Mouse (Mus musculus) liver (tissue): ENCODE measurements at regions not wholly inside any gene's neighbourhood (a gene's known extent, or its start where the extent isn't known, plus 50 kb on each side); places are given as distances from the start of the nearest gene placed in this dataset.
A peak's percentile ranks its signal among the peaks of the same experiment; 100 is the strongest.

Source experiments
- DNase-seq: peaks from one replicate; pipeline ENCODE4 v3.0.0-alpha.2; 2020; ENCODE audit warnings: mixed read lengths

DNA sequence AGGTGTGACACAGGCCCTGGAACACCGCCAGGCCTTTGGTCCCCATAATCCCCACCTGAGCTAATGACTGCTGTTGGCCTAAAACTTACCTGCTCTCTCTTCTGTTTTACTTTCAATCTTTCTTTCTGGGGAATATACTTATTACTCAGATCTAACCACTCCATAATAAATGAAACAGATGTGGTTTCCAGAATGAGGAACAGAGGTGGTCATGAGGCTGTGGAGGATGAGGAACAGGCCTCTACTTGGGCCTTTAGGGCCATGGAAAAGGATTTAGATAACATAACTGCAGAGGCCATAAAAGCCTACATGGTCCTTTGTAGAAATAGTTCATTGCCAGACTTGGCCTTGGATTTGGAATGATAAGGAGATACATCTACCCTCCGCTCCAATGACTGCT, 74.1 kb downstream of the B3gnt5 start:
- no peak for DNase-seq

DNA sequence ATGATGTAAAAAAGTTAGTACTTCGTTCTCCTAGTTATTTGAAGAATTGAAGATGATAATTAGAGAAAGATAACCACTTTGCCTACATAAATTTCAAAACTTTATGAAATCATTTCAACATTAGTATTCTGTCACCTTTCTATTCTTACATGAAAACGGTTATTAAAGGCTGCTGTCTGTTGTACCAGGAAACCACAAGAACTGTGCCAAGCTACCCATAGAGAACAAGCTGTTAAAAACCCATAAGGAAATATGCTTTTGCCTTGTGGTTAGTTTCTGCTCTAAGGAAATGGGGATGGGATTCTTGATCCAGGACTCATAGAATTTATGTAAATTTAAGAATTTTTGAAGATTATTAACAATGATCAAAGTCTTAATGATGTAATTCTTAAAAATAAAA, 74.7 kb downstream of the B3gnt5 start:
- DNase-seq: no peak

DNA sequence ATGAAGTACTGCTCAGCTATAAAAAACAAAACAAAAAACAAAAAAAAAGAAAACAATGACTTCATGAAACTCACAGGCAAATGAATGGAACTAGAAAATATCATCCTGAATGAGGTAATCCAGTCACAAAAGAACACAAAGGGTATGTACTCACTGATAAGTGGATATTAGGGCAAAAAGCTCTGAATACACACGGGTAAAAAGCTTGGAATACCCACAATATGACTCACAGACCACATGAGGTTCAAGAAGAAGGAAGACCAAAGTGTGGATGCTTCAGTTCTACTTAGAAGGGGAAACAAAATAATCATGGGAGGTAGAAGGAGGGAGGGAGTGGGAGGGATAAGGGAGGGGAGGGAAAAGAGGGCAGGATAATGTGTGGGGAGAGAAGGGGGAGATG, 79.8 kb downstream of the B3gnt5 start:
- no peak for DNase-seq

DNA sequence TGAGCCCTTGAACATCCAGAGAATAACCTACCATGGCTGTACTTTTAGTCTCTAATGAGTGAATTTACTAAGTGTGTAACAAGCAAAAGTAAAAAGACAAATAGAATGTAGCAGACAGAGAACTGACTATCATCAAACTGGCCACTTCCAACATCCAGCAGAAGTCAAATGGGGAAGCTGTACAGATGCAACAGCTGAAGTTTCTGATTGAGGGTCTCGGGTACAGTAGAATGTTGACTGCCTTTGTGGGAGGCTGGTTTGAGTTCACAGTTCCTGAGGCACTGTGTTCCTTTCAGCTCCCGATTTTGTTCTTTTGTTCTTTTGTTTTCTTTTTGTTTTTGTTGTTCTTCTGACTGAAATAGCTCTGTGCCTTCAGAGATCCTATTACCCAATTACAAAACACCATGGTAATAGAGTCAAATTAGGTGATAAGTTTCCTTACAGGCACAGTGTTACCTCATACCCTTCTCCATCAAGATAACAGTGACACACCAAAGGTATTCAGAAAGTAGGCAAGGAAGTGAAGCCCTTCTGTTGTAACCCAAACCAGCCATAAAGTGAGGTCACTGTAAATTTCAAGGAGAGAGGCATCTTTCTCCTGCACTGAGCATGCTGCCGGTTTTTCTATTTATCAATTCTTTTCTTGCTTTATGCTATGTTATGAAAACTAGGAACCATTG, 82.5 kb downstream of the B3gnt5 start:
- no peak for DNase-seq

DNA sequence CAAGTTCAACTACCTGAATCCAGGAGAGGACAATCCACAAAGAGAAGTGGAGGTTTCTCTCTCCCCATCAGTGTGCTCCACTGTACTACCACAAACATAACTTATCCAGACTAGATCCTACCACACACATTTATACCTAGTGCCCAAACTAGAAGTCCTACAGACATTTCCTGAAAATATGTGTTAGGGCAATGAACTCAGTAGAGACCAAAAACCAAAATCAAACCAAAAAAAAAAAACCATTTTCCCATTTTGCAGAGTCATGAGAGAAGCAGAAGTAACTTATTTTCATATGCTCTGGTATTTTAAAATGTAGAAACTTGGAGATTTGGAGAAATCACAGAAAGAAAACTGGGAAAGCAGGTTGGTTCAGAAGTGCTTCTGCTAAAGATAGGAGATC, 83.7 kb downstream of the B3gnt5 start:
- no peak for DNase-seq

DNA sequence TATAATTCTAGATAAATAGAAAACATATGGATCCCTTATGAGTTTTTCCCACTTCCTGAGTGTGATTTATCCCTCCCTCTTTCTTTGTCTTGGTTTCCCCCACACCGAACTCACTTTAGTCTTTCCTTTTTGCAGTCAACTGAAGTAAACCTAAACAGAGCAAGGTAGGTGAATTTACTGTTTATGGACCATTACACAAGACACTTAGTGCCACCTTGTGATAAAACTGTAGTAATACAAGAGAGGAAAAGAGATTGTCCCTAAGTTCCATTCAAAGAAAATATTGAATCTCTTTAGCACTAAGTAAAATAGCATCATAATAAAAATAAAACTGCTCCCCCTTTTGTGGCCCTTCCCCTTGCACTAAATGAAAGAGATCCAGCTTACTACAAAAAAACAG, 88.4 kb downstream of the B3gnt5 start:
- no peak for DNase-seq

DNA sequence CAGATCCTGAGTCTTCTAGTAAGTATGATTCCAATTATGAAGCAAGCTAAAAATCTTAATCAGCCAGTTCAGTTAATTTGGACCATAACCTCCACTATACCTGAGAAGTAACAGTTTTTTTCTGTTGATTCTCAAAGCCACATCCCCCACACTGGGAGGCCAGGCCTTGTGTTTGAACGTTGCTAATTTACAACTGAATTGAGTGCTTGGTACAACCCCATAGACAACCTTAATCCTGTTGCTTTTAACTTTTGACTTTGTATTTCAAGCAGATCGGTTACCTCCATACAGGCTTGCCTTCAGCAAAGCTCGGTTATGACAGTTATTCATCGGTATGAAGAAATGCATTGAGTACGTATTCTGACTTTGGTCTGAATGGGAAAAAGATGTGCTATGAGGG, 105.3 kb downstream of the B3gnt5 start:
- DNase-seq: no peak

DNA sequence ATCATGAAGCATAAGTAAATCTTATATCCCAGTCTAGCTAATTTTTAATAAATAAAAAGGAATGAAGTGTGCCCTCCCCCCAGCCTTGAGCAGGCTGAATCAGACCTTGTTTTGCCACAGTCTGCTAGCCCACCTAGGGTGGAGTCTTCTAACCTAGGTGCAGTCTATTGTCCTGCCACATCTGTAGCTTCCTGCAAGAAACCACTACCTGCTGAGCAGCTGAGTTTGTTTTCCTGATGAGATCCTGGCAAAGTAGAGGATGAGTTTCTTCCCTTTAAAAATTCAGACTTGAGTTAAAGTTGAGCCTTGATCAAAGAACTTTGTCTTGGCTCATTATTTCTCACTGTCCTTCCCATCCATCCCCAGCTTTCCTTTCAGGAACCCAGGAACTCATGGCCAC, 105.9 kb downstream of the B3gnt5 start:
- no peak for DNase-seq

DNA sequence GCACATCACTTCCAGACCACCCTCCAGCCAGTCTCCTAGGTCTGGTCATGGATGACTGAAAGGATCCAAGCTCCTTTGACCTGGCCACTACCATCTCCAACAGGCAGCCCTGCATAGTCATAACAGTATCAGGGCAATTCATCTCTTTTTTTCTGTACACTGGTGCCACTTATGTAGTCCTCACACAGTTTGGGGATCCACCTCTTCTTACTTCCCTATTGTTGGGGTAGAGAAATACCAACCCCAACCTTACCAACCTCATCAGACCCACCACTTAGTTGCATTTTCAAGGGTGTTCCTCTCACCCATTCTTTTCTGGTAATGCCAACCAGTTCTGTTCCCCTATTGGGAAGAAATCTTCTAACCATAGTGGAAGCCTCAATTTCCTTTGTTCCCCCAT, 109.4 kb downstream of the B3gnt5 start:
- no peak for DNase-seq

DNA sequence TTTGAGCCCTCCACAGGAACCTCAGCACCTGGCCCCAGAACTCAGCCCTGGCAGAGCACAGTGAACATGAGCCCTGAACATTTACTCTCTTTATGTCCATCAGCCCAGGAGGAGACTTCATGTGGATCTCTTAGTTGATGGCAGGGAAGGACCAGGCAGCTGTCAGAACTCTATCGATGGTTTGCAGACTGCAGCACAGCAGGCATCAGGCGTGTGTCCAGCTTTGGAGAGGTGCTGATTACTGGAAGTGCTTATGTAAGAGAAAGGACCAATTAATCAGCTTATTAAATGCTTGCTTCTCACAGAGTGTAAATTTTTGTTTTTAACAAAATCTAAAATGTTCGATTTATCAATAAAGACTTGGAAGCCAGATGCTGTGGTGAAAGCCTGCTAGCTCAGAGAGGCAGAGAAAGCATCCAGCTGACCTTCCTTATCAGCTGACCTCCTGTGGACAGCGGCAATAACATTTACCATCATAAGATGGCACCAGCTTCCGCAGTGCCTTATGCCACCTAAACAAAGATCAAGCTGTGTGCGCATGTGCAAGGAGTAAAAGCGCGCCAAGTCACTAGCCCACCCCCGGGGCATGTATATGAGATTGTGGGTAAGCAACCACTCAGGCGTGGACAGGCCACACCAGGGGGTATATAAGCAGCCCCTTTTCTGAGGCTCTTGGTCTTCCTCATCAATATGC, 105.8 kb downstream of the Klhl6 start:
- no peak for DNase-seq

DNA sequence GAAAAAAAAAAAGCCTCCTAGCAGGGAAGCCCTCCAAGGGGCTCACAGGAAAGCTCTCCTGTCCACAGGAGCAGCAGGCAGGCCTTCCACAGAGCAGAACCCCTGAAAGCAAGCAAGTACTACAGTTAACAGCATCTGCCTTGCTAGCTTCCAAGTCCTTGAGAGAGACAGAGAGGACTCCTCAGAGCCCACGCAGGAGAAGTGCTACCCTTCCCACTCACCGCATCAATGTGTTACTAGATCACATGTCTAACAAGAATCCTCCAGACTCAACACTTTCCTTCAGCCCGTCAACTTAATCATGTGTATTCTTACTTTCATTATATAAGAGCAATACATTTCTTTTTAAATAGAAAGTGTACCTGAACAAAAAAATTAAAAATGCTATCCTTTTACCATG, 99.9 kb downstream of the Klhl6 start:
- no peak for DNase-seq

DNA sequence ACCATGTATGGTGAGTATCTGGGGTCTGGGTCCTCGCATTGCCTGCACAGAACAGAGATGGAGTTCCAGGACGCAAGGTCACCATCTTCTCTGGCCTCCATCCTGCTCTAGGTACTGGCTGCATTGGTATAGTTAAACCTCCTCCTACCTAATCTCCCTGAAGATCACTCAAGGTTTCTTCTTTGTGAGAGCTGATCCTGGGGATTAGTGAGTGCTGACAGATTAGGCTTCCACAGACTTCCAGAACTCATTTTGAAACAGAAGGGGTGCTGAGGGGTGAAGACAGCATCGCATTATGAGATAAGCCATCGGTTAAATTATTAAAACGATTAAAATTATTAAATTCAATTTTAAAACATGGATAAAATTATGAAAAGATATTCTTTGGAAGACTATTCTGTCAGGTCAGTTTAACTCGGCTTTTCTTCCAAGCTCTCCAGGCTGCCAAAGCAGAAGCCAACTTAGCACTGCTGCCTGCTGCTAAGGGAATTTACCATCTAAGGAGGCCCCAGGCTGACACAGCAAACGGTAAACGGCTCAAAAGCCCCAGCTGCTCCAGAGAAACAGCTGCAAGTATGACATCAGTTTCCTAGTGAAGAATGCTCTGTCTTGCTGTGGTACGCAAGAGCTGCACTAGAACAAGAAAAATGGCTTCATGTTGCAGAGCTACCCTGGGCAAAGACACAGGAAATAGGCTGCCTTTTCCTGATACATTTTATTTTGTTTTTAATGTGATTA, 98.9 kb downstream of the Klhl6 start:
- DNase-seq: peak; percentile 36

DNA sequence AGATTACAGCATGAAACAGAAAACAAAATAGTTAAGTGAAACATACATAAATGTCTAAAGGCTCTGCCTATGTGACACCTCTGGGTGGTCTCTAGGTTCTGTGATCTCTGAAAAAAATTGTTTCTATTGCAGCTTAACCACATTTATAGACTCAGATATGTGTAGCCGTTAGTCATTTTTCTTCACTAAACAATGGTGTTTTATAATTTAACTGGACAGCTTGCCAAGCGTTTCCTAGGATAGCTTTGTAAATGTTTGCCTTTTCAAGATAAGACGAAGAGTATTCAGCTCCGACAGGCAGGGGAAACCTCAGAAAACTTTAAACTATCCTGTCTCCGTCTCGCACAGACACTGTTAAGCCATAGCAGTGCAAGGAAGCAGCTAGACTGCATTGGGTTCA, 98.3 kb downstream of the Klhl6 start:
- DNase-seq: no peak

DNA sequence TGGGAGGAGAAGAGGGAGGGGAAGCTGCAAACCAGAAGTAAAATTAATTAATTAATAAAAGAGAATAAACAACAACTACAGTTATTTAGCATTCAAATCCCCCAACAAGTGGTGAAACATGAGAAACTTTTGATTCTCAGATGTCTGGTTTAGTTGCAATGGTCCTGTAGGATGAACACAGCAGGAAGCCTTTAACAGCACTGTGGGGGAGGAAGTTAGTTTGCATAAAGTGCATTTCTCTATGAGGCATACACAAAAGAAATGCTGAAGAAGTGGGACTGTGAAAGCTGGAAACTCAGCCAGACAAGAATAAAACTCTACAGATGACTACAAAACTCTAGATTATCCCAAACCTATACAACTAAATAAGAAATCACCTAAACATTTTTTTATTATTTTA, 96.2 kb downstream of the Klhl6 start:
- DNase-seq: no peak

DNA sequence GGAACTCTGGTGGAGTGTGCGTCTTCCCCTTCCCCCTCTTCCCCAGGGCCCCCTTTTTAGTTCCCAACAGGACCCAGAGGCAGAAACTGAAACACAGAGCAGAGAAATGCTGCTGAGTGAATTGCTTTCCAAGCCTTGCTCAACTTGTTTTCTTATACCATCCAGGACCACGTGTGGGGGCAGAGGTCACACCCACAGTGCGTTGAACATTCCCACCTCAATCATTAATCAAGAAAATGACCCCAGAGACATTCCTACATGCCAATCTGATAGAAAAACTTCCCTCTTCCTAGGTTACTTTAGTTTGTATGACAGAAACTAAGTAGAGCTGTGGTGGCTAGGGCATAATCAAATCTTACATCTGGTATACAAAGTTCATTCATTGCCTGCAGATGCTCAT, 93.3 kb downstream of the Klhl6 start:
- DNase-seq: no peak

DNA sequence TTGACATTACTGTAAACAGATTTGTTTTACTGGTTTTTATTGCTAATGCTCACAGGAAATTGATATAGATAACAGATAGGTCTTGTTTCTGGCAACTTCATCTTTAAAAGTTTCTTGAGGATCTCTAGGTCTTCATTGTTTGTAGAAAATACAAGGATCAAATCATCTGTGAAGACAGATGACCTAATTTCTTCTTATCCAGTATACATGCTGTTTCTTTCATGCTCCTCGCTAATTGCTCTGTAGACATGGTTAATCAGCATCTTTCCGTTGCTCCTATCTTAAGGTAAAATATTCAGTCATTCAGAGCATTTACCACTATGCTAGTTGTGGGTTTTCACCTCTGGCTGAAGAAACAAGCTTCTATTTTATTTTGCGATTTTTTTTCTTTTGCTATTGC, 91.4 kb downstream of the Klhl6 start:
- DNase-seq: no peak

DNA sequence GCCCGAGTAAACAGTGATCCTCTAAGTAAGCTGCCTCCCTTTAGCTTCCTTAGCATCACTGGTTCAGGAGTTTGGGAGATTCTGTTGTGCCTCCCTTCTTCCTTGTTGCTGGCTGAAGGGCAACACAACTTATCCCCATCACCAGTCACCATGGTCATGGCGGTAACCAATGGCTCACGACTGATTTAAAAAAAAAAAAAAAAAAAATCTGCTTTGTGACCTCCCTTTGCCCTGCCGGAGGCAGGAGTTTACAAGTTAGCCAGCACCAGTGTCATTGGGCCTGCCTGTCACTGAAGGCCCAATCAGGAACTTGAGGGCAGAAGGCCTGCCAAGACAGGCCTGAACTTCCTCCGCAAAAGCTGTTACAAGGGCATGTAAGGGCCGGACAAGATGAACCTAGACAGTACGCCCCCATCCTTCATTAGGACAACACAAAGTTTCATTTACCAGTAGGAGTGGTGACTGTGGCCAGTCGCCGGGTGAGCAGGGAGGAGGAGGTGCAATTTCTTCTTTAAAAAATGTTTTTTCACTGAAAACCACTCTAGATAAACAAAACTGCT, 88.3 kb downstream of the Klhl6 start:
- DNase-seq: no peak
